Mouse (Mus musculus) cerebellum, adult 2 months (tissue): Measurements from ENCODE around the gene Wdr38.

Experiments
- CTCF ChIP-seq: fragments of 200-500 bp; IDR thresholded peaks from 2 replicates; pipeline ENCODE4 v1.5.1; 2011; ENCODE audit warnings: low read depth, mild to moderate bottlenecking, control low read depth, low read length, moderate library complexity, borderline replicate concordance; ENCODE audit not compliant: insufficient read depth
- POLR2A ChIP-seq: fragments of 200-500 bp; IDR thresholded peaks from 2 replicates; pipeline ENCODE4 v1.6.1; 2011; ENCODE audit warnings: low read length, control low read depth, borderline replicate concordance; ENCODE audit not compliant: insufficient read depth

DNA sequence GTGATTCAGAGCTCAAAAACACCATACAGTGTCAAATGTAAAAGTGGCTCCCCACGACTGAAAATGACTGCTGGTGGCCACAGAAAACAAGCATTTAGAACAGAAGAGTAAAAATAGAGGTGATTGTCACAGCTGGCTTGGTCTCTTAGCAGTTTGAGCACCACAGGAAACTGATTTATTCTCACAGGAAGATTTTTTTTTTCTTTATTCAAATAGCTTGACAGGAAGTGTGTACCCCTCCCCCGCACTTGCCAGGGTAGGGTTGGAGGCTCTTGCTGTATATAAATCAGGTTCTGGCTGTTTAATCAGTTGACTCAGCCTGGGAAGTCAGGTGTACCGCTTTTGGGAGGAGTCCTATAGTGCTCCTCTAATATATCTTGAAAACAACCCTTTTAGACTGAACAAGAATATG is 11.7 kb downstream of the Wdr38 start:
- TF ChIP-seq POLR2A (no peak), CTCF (no peak)
